Mouse (Mus musculus): Measurements from ENCODE around the gene Pola1.

DNA sequence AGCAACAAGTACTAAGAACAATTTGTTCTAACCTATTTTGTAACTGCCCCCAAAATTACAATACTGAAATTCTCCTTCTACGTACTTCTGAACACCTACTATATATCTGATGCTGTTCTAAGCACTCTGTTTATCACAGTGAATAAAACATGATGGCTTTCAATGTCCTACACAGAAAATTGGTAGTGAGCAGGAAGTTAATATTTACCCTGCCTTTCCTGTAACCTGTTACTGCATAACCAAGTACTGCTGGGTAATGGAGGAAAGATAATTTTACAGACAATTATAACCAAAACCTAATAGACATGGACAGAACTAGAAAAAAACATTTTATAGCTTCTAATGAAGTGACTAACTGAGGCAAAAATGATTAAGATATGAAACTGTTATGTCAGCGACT is 51.0 kb downstream of the Pola1 start:
- TF ChIP-seq ETS1 (conservative IDR thresholded peaks at IDR 0.05; ENCODE audit: low read depth, low read length) (no peak), CTCF (conservative IDR thresholded peaks at IDR 0.05 in 1 of 2, IDR thresholded peaks at IDR 0.05 in 1 of 2; ENCODE audit: low read depth in 2 of 2, low read length in 2 of 2) (no peak), EP300 (IDR thresholded peaks at IDR 0.05; ENCODE audit: low read length) (no peak)
